Mouse (Mus musculus): ENCODE measurements at regions not wholly inside any gene's neighbourhood (a gene's known extent, or its start where the extent isn't known, plus 50 kb on each side); places are given as distances from the start of the nearest gene placed in this dataset.

DNA sequence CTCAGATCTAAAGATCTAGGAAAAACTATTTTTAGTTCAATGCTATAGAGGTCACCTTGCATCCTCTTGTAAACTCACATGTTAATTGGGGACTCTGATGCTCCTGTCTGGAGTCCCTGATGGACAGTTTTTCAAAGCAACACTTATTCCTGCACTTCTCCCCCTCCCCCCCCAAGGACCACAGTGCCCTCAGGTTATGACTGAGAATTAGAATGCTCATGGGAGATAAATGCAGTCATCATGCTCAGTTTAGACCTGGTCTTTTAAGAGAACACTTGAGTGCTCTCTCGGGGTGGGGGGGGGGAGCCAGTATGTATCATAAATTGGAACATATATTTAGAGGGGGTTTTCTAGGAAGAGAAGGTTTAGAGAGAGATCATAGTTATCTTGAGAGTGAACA is 58.0 kb upstream of the Ado start:
- no peak for DNase-seq

DNA sequence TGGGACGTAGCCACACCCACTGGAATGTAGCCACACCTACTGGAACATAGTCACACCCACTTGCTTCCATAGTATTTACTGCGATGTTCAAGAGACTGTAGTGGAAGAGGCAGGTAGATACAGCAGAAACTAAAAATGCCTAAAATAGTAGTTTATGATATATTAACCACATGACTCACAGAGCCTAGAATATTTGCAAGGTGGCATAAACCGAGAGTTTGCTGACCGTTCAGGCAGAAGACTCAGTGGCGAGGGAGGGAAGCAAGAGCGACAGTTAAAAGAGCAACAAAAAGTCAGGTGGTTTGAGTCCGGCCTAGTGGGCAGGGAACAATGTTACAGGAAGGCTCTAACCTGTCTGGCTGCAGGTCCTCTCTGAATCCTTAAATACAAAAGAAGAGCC is 50.6 kb upstream of the Ado start:
- DNase-seq: no peak

DNA sequence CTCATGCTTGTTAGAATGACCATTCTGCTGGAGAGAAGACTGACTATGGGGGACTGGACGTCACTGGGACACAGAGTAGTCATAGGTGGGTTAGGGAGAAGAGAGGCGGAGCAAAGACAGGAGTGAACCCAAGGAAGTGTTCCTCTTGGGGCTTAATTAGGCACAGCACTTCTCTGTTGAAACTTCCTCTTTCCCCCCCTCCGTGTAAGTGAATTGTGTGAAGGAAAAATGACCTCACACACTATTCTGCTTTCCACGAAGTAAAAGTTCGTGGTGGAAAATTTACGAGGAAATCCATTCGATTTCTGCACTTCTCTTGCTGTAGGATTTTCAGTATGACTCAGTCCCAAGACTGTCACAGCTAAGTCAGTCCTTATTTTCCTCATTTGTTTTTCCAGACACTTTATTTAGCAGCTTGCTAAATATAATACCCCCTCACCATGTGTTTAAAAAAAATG is 49.9 kb upstream of the Ado start:
- DNase-seq: peak in 1 of 2 experiments; percentile 27
